Mouse (Mus musculus): ENCODE results near the gene Thsd7b.
"Not testable (repeated sequence)": the region's sequence is repeated elsewhere in the genome, so short reads cannot be mapped to it uniquely, and the experiment has no call there.

The Thsd7b gene

GRCm38 (mm10) chr1:129651448-129651847, 378.3 kb downstream of the Thsd7b start:
- DNase-seq: not testable (repeated sequence)

GRCm38 (mm10) chr1:129658045-129658444, 384.9 kb downstream of the Thsd7b start:
- no peak for DNase-seq

DNA sequence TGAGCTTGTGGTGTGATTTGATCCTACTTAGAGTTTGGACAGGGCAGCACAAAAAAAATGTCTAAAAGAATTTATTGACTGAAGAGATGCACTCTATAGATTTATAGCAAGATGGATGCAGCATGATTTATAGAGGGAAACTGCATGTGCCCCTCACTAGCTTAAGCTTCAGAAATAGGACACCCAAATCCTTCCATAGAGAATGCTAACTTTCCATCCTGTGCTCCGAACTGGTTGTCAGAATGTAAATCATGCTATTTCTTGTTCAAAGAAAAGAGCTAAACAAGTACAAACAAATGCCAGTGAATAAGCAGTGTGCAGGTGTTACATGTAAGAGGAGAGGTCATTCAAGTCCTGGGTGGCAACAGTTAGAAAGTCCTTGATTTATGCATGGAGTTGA, 402.8 kb downstream of the Thsd7b start:
- DNase-seq: no peak

GRCm38 (mm10) chr1:129678851-129679250, 405.7 kb downstream of the Thsd7b start:
- no peak for DNase-seq

DNA sequence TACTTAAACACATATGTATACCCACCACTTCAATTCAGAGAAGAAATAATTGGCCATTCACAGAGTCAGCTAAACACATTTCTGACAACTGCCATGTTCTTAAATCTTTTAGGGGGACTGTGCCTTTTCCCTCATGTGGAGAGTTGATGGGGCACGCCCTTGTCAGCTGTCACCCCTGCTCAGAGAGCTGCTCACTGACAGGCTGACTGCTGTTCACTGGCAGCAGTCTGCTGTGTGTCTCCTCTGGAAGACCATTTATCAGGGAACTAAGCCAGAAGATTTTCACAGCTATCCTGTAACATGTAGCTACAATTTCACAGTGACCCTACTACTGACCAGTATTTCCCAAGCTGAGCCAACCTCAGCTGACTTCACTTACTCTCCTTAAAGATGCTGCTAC, 432.6 kb downstream of the Thsd7b start:
- DNase-seq: no peak

DNA sequence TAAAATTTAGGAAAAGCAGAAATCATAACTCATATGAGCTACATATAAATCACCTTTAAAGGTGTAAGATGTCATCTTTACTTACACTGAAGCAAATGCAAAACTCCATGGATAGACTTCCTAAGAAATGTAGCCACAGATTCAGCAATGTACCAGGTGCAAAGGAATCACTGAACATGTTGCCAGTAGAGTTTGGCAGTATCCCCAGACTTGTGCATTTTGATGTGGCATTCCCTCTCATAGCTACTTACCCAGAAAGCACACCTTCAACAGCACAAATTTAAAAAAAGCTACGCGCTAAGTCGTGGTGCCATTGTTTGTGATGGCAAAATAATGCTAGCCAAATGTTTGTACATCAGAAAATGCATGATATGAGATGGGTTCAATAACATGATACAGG, 439.6 kb downstream of the Thsd7b start:
- DNase-seq: no peak

DNA sequence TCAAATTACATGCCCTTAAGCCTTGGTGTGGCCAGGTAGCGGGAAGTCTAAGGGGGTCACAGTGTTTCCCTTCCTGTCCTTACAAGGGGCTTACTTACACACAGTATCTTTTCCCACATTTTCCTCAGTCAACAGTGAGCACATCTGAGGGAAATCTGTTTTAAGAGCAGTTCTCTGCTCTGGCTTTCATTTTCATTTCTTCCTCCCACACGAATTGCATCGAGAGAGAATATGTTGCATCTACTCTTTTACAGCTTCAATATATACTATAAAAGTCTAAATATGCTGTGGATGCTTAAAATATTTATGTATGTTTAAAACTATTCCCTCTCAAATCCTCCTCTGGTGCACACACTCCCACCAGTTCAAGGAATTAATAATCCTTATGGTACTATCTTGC, 440.5 kb downstream of the Thsd7b start:
- DNase-seq: no peak

DNA sequence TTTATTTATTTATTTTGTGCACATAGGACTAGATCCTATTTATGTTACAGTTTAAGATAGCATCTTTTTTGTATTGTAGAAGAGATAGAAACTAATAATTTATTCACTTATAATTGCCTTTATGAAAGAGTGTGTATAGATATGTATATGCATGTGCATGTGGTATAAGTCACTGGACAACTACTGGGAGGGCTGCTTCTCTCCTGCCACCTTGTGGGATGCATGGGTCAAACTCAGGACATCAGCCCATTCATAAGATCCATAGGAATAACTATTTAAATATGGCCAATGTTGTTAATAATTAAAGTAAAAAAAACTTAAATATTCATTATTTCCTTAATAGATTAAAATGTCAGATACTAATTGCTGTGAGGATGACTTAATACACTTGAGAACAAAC, 446.5 kb downstream of the Thsd7b start:
- no peak for DNase-seq

GRCm38 (mm10) chr1:129731991-129732390, 458.9 kb downstream of the Thsd7b start:
- no peak for DNase-seq

GRCm38 (mm10) chr1:129747595-129747994, 474.5 kb downstream of the Thsd7b start:
- no peak for DNase-seq

DNA sequence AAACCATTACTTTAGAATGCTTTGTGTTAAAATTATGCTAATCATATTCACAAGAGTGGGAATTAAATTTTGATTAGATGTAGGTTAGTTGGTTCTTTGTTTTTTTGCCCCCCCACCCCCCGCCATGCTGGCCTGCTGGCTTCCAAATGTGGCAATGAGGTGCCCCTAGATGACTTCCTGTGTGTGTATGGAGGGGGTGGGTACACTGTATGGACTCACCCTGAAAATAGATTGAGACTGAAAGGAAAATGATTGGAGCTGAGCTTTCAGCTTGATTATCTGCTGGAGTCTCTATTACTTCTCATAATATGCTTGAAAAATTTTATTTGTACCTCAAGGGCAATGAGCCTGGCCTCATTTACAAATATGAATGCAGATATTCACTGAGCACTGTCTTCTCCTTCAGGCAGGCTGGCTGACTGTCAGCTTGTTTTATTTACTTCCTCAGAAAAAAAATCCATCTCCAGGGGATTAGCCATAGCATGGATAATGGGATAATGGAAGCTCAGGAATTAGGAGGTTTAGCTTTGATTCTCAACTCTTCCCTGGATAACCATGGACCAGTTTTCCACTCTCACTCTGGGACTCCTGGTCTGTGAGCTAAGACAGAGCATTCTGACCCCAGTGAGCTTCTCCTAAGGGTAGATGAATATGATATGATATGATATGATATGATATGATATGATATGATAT, 483.6 kb downstream of the Thsd7b start:
- no peak for DNase-seq

- no peak for DNase-seq
These were observed 485.9 kb downstream of the Thsd7b start for GRCm38 (mm10) chr1:129759003-129759402.

- no peak for DNase-seq
These were observed 488.1 kb downstream of the Thsd7b start for GRCm38 (mm10) chr1:129761234-129761633.

DNA sequence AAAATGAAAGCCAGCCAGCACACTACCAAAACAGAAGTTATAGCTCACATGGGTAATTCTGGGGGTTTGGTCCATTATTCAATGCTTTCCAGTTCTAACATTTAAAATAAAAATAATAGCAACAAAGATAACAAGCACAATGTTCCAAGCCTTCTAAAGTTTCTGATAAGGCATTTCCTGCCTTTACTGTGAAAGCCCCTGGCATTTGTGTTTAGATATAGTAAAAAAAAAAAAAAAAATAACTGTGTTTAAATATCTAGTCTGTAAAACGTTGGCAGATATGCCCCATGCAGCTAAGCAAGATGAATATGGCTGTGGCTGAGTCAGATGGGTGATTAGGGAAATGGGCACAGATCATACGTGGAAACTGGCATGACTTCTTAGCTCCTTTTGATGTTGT, 491.6 kb downstream of the Thsd7b start:
- DNase-seq: no peak

- DNase-seq: no peak
These were observed 504.0 kb downstream of the Thsd7b start for GRCm38 (mm10) chr1:129777055-129777454.

GRCm38 (mm10) chr1:129779506-129779905, 506.4 kb downstream of the Thsd7b start:
- no peak for DNase-seq

DNA sequence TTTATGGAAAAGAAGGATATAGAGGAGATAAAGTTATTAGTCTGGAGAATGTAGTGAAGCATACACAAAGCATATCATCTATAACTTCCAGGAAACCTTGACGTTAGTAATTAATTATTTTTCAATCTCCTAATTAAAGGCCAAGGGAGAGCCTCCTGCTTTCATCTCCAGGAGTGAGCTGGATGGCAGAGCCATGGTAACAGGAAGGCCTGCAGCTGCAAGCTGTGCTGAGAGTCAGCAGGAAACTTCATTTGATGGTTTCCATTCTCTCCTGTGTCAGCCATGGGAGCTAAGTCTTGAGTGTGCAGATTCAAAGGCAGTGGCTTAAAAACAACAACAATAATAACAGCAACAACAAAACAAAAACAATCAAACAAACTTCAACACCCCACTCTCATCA, 507.5 kb downstream of the Thsd7b start:
- no peak for DNase-seq

GRCm38 (mm10) chr1:129798519-129798918, 525.4 kb downstream of the Thsd7b start:
- DNase-seq: no peak

DNA sequence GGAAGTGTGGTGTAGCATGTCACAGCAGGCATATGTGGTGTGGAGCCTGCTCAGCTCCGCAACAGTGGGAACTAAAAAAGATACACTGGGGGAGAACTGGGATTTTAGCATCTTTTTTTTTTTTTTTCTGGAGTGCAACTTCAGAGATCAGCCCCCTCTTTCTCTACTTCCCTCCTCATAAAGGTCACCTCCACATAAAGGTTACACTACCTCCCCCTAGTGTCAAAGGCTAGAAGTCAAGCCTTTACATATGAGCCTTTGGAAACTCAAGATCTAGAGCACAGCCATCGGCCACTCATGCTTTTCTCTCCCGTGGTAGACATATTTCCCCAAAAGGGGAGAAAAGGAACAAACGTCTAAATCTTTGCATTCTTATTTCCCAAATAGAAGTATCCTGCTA, 553.8 kb downstream of the Thsd7b start:
- peak in 1 of 2 experiments; percentile 3 for DNase-seq

- no peak for DNase-seq
These were observed 564.2 kb downstream of the Thsd7b start for GRCm38 (mm10) chr1:129837324-129837723.

GRCm38 (mm10) chr1:129837776-129838175, 564.7 kb downstream of the Thsd7b start:
- peak in 1 of 2 experiments; percentile 6 for DNase-seq

DNA sequence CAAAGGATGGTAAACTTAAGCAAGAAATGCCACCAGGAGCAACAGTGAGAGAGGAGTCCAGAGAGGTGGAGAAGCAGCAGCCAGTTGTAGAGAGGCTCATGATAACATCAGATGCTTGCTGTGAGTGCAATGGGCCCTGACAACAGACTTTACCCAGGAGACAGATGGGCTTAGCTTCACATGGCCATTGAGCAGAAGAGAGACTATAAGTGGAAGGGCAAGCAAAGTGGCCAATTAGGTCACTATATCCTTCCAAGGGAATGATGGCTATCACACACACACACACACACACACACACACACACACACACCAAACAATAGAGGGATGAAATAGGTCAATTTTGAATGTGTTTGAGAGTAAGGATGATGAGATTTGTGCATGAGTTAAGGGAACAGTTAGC, 565.4 kb downstream of the Thsd7b start:
- no peak for DNase-seq

- peak in 1 of 2 experiments; percentile 46 for DNase-seq
These were observed 570.3 kb downstream of the Thsd7b start for GRCm38 (mm10) chr1:129843416-129843815.

- DNase-seq: no peak
These were observed 577.0 kb downstream of the Thsd7b start for GRCm38 (mm10) chr1:129850007-129850564.

DNA sequence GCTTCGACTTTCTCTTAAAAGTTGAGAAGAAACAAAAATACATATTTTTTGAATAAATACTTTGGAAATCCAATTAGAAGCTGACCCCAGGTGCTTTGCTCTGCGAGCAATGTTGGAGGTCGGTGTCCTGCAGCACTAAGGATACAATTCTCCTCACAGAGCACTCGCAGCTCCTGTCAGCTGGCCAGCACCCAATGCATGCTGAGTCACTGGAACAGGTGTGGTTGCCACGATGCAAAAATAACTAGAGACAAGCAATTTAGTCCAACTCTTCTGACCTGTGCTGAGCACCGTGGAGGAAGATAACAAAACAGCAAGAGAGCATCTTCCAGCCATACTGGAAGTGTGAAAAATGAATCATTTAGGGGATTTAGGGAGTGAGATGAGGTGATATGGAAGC, 594.6 kb downstream of the Thsd7b start:
- no peak for DNase-seq

Data from kidney, postnatal 25 days (tissue).